Mouse (Mus musculus): ENCODE measurements around the gene Slc38a11. TPM values are rescaled to one million over a fixed set of nuclear protein-coding genes. Genes with fewer than 3 reads are reported as not detected.

Slc38a11 gene
- polyA plus RNA-seq, 1 experiment from 2014 or later: not detected

GRCm38 (mm10) chr2:65316721-65317120, 47.1 kb downstream of the Slc38a11 start:
- Histone ChIP-seq H3K4me3 (no peak overlapping the region), H3K4me1 (peaks cover 10% of the 10 kb centered on the region), H3K36me3 (no peaks in the 10 kb centered on the region), H3K27me3 (ENCODE audit: insufficient read depth, poor library complexity, severe bottlenecking) (no peaks in the 10 kb centered on the region), H3K9me3 (no peaks in the 10 kb centered on the region), H3K27ac (no peak overlapping the region)
- DNase-seq (ENCODE audit: low spot score): no peak
- 30% methylated on average over 12 of the region's 12 CpGs for WGBS

DNA sequence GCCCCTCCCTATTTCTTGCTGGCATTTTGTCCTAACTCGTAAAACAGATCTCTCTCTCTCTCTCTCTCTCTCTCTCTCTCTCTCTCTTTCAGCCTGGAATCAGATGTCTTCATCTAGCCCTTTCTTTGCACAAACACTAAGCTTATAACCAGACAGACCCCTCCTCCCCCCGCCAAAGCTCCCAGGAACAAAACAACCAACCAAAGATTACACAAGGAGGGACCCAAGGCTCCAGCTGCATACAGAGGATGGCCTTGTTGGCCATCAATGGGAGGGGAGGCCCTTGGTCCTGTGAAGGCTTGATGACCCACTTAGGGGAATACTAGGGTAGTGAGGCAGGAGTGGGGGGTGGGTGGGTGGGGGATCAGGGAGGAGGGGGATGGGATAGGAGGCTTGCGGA, 52.6 kb downstream of the Slc38a11 start:
- H3K4me1 ChIP-seq: no peaks in the 10 kb centered on the region
- H3K36me3 ChIP-seq: no peaks in the 10 kb centered on the region; the same call in 1 of the 2 replicates
- WGBS: 83% methylated on average over 3 of the region's 3 CpGs
- H3K4me3 ChIP-seq: no peak overlapping the region
- H3K9me3 ChIP-seq: no peaks in the 10 kb centered on the region
- no peak overlapping the region for H3K27ac ChIP-seq
- H3K27me3 ChIP-seq (ENCODE audit: insufficient read depth, poor library complexity, severe bottlenecking): no peaks in the 10 kb centered on the region
- DNase-seq (ENCODE audit: low spot score): no peak

GRCm38 (mm10) chr2:65296541-65296940, 67.3 kb downstream of the Slc38a11 start:
- Histone ChIP-seq H3K9me3 (no peaks in the 10 kb centered on the region), H3K4me3 (no peak overlapping the region), H3K27ac (peak overlapping the region; percentile 74), H3K36me3 (no peaks in the 10 kb centered on the region), H3K4me1 (peaks cover 19% of the 10 kb centered on the region), H3K27me3 (ENCODE audit: insufficient read depth, poor library complexity, severe bottlenecking) (no peaks in the 10 kb centered on the region)
- 3% methylated on average over 2 of the region's 2 CpGs for WGBS
- DNase-seq (ENCODE audit: low spot score): peak; percentile 85

DNA sequence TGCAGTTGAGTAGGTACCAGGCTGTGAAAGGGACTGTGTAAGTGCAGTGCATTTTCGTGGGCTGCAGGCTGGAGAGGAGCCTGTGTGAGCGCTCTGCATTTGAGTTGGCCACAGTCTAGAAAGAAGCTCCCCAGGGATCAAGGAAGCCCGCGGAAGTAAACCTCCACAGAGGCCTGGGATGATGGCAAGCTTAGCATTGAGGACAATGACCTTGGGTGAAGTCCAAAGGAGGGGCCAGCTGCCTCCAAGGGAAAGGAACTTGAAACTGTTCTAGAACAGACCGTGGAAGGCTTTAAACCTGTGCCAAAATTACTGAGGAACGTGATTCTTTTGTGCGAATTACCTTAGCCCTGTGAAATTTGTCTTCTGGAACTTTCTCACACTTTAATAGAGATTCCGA, 69.7 kb downstream of the Slc38a11 start:
- 82% methylated on average over 8 of the region's 8 CpGs for WGBS
- Histone ChIP-seq H3K27me3 (ENCODE audit: insufficient read depth, poor library complexity, severe bottlenecking) (no peaks in the 10 kb centered on the region), H3K36me3 (no peaks in the 10 kb centered on the region), H3K27ac (no peak overlapping the region), H3K9me3 (no peaks in the 10 kb centered on the region), H3K4me3 (no peak overlapping the region), H3K4me1 (peaks cover 19% of the 10 kb centered on the region)
- DNase-seq (ENCODE audit: low spot score): no peak

GRCm38 (mm10) chr2:65293411-65293810, 70.4 kb downstream of the Slc38a11 start:
- Histone ChIP-seq H3K9me3 (no peaks in the 10 kb centered on the region), H3K36me3 (no peaks in the 10 kb centered on the region), H3K4me1 (peaks cover 19% of the 10 kb centered on the region), H3K27me3 (ENCODE audit: insufficient read depth, poor library complexity, severe bottlenecking) (no peaks in the 10 kb centered on the region), H3K27ac (no peak overlapping the region), H3K4me3 (no peak overlapping the region)
- WGBS: 83% methylated on average over 8 of the region's 8 CpGs
- no peak for DNase-seq (ENCODE audit: low spot score)

DNA sequence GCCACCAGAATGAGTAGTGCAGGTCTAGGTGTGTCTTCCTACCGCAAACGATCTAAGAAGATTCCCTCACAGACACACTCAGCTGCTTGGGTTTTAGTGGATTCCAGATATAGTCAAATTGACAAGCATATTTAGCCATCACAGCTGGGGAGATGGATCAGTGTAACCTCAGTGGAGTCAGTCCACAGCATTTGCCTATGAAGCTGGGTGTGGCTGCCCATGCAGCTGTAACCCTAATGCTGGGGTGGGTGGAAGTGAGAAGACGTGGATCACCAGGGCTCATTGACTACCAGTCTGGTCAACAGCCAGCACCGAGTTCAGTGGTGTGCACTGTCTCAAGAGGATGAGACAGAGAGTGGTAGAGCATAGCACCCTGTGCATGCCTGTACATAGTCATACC, 74.1 kb downstream of the Slc38a11 start:
- DNase-seq (ENCODE audit: low spot score): no peak
- WGBS: 79% methylated on average over 4 of the region's 4 CpGs
- no peak overlapping the region for H3K4me3 ChIP-seq
- H3K4me1 ChIP-seq: peaks cover 7% of the 10 kb centered on the region; the same call in 1 of the 2 replicates
- H3K27me3 ChIP-seq (ENCODE audit: insufficient read depth, poor library complexity, severe bottlenecking): no peaks in the 10 kb centered on the region
- no peaks in the 10 kb centered on the region for H3K9me3 ChIP-seq
- no peak overlapping the region for H3K27ac ChIP-seq
- no peaks in the 10 kb centered on the region for H3K36me3 ChIP-seq

- Histone ChIP-seq H3K27me3 (ENCODE audit: insufficient read depth, poor library complexity, severe bottlenecking) (no peaks in the 10 kb centered on the region), H3K36me3 (no peaks in the 10 kb centered on the region), H3K27ac (no peak overlapping the region), H3K4me3 (no peak overlapping the region), H3K4me1 (peaks cover 10% of the 10 kb centered on the region; the same call in 1 of the 2 replicates), H3K9me3 (no peaks in the 10 kb centered on the region)
- no peak for DNase-seq (ENCODE audit: low spot score)
- 76% methylated on average over 1 of the region's 1 CpGs for WGBS
These were observed 75.1 kb downstream of the Slc38a11 start for GRCm38 (mm10) chr2:65288696-65289095.

- Histone ChIP-seq H3K36me3 (no peaks in the 10 kb centered on the region), H3K27ac (no peak overlapping the region), H3K4me1 (peaks cover 10% of the 10 kb centered on the region; the same call in 1 of the 2 replicates), H3K9me3 (no peaks in the 10 kb centered on the region), H3K4me3 (no peak overlapping the region), H3K27me3 (ENCODE audit: insufficient read depth, poor library complexity, severe bottlenecking) (no peaks in the 10 kb centered on the region)
- 47% methylated on average over 3 of the region's 3 CpGs for WGBS
- no peak for DNase-seq (ENCODE audit: low spot score)
These were observed 78.5 kb downstream of the Slc38a11 start for GRCm38 (mm10) chr2:65285380-65285779.

GRCm38 (mm10) chr2:65282979-65283378, 80.9 kb downstream of the Slc38a11 start:
- Histone ChIP-seq H3K36me3 (no peaks in the 10 kb centered on the region), H3K4me3 (no peak overlapping the region), H3K4me1 (peaks cover 23% of the 10 kb centered on the region; the same call in 1 of the 2 replicates), H3K27ac (no peak overlapping the region), H3K9me3 (no peaks in the 10 kb centered on the region), H3K27me3 (ENCODE audit: insufficient read depth, poor library complexity, severe bottlenecking) (no peaks in the 10 kb centered on the region)
- WGBS: 78% methylated on average over 6 of the region's 6 CpGs
- DNase-seq (ENCODE audit: low spot score): no peak

DNA sequence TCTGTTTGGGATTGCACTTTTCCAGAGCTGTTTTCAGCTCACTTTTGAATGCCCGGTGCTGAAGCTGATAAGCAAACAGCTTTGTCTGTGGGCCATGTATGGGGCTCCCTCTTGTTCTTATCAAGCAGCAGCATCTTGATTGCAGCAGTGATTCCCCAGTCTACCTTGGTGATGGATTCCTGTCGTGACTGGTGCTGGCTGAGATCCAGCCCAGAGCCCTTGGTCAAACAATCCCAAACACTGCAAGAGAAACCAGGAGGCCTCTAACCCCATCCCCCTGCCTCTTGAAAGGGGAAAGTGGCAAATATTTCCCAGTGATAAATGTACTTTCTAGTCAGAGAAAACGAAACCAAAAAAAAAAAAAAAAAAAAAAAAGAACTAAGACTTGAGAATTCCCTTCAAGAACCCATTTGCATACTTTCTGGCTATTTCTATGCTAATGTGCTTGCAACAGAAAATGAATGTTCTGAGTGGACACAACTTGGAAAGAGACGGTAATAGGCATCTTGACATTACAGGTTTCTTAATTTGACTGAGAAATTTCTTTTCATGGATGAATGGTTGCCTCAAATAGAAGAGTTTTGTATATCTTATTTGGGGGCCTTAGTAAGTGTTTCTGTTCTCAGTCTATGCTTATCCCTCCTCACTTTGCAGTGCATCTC, 84.7 kb downstream of the Slc38a11 start:
- Histone ChIP-seq H3K9me3 (no peaks in the 10 kb centered on the region), H3K36me3 (no peaks in the 10 kb centered on the region), H3K4me1 (peaks cover 12% of the 10 kb centered on the region; the same call in 1 of the 2 replicates), H3K27ac (no peak overlapping the region), H3K27me3 (ENCODE audit: insufficient read depth, poor library complexity, severe bottlenecking) (no peaks in the 10 kb centered on the region), H3K4me3 (no peak overlapping the region)
- no peak for DNase-seq (ENCODE audit: low spot score)
- 21% methylated on average over 4 of the region's 4 CpGs for WGBS

- Histone ChIP-seq H3K27ac (no peak overlapping the region), H3K9me3 (no peaks in the 10 kb centered on the region)
These were observed 88.3 kb downstream of the Slc38a11 start for GRCm38 (mm10) chr2:65275443-65276061.

DNA sequence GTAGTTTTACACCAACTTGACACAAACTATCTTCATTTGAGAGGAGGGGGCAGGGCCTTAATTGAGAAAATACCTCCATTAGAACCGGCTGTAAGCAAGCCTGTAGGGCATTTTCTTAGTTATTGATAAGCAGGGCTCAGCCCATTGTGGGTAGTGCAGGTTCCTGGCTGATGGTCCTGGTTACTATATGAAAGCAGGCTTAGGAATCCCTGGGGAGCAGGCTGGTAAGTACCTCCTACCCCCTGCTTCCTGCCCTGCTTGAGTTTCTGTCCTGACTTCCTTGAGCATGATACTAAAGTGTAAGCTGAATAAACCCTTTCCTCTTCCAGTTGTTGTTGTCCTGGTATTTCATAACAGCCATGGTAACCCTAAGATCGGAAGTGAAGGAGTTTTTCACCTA, 89.9 kb downstream of the Slc38a11 start:
- Histone ChIP-seq H3K4me3 (no peak overlapping the region), H3K27ac (0 out of 2 replicates have a peak overlapping the region, but pooled peaks have one; percentile 10), H3K9me3 (no peaks in the 10 kb centered on the region), H3K4me1 (peaks cover 2% of the 10 kb centered on the region; the same call in 1 of the 2 replicates), H3K27me3 (ENCODE audit: insufficient read depth, poor library complexity, severe bottlenecking) (no peaks in the 10 kb centered on the region), H3K36me3 (no peaks in the 10 kb centered on the region)
- no peak for DNase-seq (ENCODE audit: low spot score)
- 30% methylated on average over 2 of the region's 2 CpGs for WGBS

More at GRCm38 (mm10) chr2:65275443-65276061, 88.3 kb downstream of the Slc38a11 start:
- DNase-seq (ENCODE audit: low spot score): no peak
- Histone ChIP-seq H3K4me3 (no peak overlapping the region), H3K4me1 (peaks cover 12% of the 10 kb centered on the region; the same call in 1 of the 2 replicates), H3K27me3 (ENCODE audit: insufficient read depth, poor library complexity, severe bottlenecking) (no peaks in the 10 kb centered on the region), H3K36me3 (no peaks in the 10 kb centered on the region)
- WGBS: 78% methylated on average over 6 of the region's 6 CpGs

DNA sequence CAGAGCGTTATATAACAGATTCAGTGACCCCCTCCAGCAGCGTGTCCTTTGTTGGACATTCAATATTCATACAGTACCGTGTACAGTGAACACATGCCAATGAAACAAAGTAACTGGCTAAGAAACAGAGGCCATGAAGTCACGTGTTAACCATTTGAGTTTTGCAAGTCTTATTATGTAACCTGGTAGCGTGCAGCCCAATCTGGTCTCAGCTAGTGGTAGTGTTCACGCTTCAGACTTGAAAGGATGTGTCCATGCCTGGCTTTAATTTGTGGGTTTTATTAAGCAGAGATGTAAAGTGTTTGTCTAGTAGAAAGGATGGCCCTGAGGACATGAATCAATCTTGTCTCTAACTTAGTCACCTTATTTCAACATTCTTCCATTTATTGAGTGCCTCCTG, 95.1 kb downstream of the Slc38a11 start:
- Histone ChIP-seq H3K9me3 (no peaks in the 10 kb centered on the region), H3K36me3 (no peaks in the 10 kb centered on the region), H3K4me3 (no peak overlapping the region), H3K27ac (no peak overlapping the region), H3K27me3 (ENCODE audit: insufficient read depth, poor library complexity, severe bottlenecking) (no peaks in the 10 kb centered on the region), H3K4me1 (peaks cover 8% of the 10 kb centered on the region; the same call in 1 of the 2 replicates)
- DNase-seq (ENCODE audit: low spot score): no peak
- WGBS: 87% methylated on average over 6 of the region's 6 CpGs

Data from heart, embryonic 10.5 days (tissue).